Mouse (Mus musculus): Measurements from ENCODE around the gene Ntn1. TPM values are rescaled to one million over a fixed set of nuclear protein-coding genes. Genes with fewer than 3 reads are reported as not detected.

Ntn1 gene
- polyA plus RNA-seq, 1 experiment: 23.7 TPM

DNA sequence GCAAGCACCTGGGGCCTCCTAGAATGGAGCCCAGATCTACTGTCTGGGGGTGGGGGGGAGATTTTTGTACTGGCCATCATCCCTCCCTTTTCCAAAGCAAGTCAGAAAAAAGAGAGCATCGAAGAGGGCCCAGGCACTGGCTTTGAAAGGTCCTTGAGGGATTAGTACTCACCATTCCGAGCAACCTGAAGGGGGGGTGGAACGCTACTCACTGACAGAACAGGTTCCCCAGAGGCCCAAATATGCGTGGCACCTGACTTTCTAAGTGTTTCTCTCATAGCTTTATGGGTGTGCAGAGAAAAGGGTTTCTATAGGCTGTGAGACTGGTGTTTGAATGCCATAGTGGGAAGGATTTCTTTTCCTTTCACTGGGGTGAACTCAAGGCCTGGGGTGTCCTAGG is 142.1 kb downstream of the Ntn1 start:
- H3K4me1 ChIP-seq (ENCODE audit: control insufficient read depth, insufficient read depth, insufficient read length, low read length): no peaks in the 10 kb centered on the region
- H3K27me3 ChIP-seq (ENCODE audit: control insufficient read depth, insufficient read depth, low read length): no peaks in the 10 kb centered on the region
- no peak overlapping the region for H3K4me3 ChIP-seq (ENCODE audit: low read depth, low read length)
- 70% methylated on average over 4 of the region's 4 CpGs for WGBS
- H3K27ac ChIP-seq (ENCODE audit: insufficient read depth, low read depth, low read length): no peak overlapping the region
- H3K36me3 ChIP-seq (ENCODE audit: control insufficient read depth, insufficient read depth, low read length): no peaks in the 10 kb centered on the region
- no peak for TF ChIP-seq CTCF (IDR thresholded peaks at IDR 0.05; ENCODE audit: extremely low read depth, insufficient read length, insufficient replicate concordance, low read depth, low read length)
- no peak for TF ChIP-seq POLR2A (IDR thresholded peaks at IDR 0.05; ENCODE audit: low read depth, low read length)

DNA sequence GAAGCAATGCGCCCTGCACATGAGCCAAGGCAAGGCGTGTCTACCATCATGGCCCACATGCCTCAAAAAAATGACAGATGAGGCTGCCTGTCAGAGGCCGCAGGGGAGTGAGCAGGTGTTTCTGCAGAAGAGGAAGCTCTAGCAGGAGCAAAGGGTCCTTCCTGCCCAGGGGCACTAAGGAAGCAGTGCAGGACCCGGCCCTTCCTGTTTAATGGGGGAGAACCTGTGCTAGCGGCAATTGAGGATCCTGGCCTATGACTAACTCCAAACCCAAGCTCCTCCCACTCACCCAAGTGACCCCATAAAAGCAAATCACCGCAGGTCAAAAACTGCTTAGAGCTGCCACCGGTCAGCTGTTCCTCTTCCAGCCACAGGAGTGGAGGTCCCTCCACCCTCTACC is 147.1 kb downstream of the Ntn1 start:
- WGBS: 66% methylated on average over 7 of the region's 7 CpGs
- H3K4me1 ChIP-seq (ENCODE audit: control insufficient read depth, insufficient read depth, insufficient read length, low read length): no peaks in the 10 kb centered on the region
- H3K27me3 ChIP-seq (ENCODE audit: control insufficient read depth, insufficient read depth, low read length): no peaks in the 10 kb centered on the region
- no peak overlapping the region for H3K4me3 ChIP-seq (ENCODE audit: low read depth, low read length)
- H3K27ac ChIP-seq (ENCODE audit: insufficient read depth, low read depth, low read length): no peak overlapping the region
- TF ChIP-seq CTCF (IDR thresholded peaks at IDR 0.05; ENCODE audit: extremely low read depth, insufficient read length, insufficient replicate concordance, low read depth, low read length) (no peak), POLR2A (IDR thresholded peaks at IDR 0.05; ENCODE audit: low read depth, low read length) (no peak)
- H3K36me3 ChIP-seq (ENCODE audit: control insufficient read depth, insufficient read depth, low read length): no peaks in the 10 kb centered on the region

DNA sequence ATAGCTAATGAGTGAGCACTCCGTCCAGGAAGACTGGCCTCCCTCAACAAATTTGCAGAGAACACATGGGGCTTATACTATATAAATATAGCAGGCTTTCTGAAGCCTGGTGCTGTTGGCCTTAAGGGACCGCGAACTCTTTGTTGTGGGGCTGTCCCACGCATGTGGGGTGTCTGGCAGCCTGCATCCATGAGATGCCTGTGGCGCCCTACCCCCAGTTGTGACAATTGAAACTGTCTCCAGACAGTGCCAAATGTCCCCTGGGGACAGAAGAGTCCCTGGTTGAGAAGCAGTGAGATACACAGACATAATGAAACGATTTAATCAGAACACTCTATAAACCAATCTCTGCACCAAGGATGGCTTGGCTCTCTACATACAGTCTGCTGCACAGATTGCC is 150.5 kb downstream of the Ntn1 start:
- H3K4me1 ChIP-seq (ENCODE audit: control insufficient read depth, insufficient read depth, insufficient read length, low read length): no peaks in the 10 kb centered on the region
- WGBS: 81% methylated on average over 6 of the region's 6 CpGs

DNA sequence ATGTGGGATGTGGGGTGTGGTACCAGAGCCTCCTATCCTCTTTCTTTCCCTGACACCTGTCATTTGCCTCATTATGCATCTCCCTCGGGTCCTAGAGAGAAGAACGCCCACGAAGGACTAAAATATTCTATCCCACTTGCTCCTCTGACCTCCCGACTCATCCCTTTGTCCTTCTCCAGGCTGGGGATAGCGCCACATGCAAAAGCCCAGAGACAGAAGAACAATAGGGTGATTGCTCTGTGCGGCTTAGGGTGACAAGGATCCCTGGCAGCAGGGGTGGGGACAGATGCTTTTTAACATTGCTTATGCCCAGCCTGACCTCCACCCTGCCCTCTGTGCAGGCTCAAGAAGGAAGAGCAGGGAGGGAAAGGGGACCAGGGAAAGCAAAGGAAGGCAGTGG is 152.7 kb downstream of the Ntn1 start:
- no peak overlapping the region for H3K4me3 ChIP-seq (ENCODE audit: low read depth, low read length)
- no peaks in the 10 kb centered on the region for H3K4me1 ChIP-seq (ENCODE audit: control insufficient read depth, insufficient read depth, insufficient read length, low read length)
- TF ChIP-seq CTCF (IDR thresholded peaks at IDR 0.05; ENCODE audit: extremely low read depth, insufficient read length, insufficient replicate concordance, low read depth, low read length): no peak
- TF ChIP-seq POLR2A (IDR thresholded peaks at IDR 0.05; ENCODE audit: low read depth, low read length): no peak
- WGBS: 59% methylated on average over 6 of the region's 6 CpGs
- H3K27me3 ChIP-seq (ENCODE audit: control insufficient read depth, insufficient read depth, low read length): no peaks in the 10 kb centered on the region
- H3K36me3 ChIP-seq (ENCODE audit: control insufficient read depth, insufficient read depth, low read length): no peaks in the 10 kb centered on the region
- H3K27ac ChIP-seq (ENCODE audit: insufficient read depth, low read depth, low read length): no peak overlapping the region

More for the DNA sequence above, 150.5 kb downstream of the Ntn1 start:
- no peak overlapping the region for H3K4me3 ChIP-seq (ENCODE audit: low read depth, low read length)
- H3K27me3 ChIP-seq (ENCODE audit: control insufficient read depth, insufficient read depth, low read length): no peaks in the 10 kb centered on the region
- no peak overlapping the region for H3K27ac ChIP-seq (ENCODE audit: insufficient read depth, low read depth, low read length)
- H3K36me3 ChIP-seq (ENCODE audit: control insufficient read depth, insufficient read depth, low read length): no peaks in the 10 kb centered on the region
- TF ChIP-seq POLR2A (IDR thresholded peaks at IDR 0.05; ENCODE audit: low read depth, low read length) (no peak), CTCF (IDR thresholded peaks at IDR 0.05; ENCODE audit: extremely low read depth, insufficient read length, insufficient replicate concordance, low read depth, low read length) (no peak)

DNA sequence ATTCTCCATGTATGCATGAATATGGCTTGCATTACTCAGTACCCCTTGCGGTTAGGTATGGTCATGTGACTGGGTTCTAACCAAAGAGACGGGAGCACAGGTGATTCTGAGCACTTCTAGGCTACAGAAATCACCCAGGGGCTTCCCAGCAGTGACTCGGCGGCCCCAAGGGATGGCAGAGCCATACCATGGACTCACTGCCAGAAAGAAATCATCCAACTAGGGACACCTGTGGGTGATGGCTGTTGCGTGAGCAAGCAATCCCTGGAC is 155.7 kb downstream of the Ntn1 start:
- no peaks in the 10 kb centered on the region for H3K36me3 ChIP-seq (ENCODE audit: control insufficient read depth, insufficient read depth, low read length)
- WGBS: 76% methylated on average over 5 of the region's 5 CpGs

DNA sequence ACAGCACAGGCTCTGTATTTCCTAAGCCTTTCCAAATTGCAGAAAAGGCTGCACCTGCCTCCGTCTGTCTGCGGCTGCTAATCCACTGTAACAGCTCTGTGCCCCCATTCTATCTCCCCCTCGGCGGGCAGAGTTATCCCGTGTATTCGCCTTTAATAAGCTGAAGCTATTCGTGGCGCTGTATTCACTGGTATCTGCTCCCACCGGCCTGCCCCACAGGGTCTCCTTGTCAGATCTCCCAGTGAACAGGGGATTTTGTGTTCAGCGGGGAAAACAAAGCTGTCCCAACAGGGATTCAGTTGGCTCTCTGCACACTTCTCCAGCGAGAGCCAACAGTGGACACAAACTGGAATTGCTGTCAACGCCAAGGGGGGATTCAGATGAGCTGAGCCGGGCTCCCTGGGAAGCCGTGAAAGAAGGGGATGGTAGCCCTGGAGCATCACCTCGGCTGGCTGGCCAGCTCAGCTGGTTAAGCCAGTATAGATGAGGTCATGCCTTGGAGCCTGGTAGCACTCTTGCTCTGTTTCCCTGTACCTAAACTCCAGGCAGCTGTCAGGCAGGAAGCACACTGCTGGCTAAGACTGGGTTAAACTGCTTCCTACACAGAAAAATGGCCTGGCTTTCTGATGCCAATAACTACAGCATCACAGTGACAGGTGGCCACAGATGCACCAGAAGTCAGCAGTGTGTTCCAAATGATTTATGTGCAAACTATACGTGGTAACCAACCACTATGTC is 156.2 kb downstream of the Ntn1 start:
- TF ChIP-seq POLR2A (IDR thresholded peaks at IDR 0.05; ENCODE audit: low read depth, low read length): no peak
- no peak for TF ChIP-seq CTCF (IDR thresholded peaks at IDR 0.05; ENCODE audit: extremely low read depth, insufficient read length, insufficient replicate concordance, low read depth, low read length)
- Histone ChIP-seq H3K4me1 (ENCODE audit: control insufficient read depth, insufficient read depth, insufficient read length, low read length) (no peaks in the 10 kb centered on the region), H3K27ac (ENCODE audit: insufficient read depth, low read depth, low read length) (no peak overlapping the region), H3K36me3 (ENCODE audit: control insufficient read depth, insufficient read depth, low read length) (no peaks in the 10 kb centered on the region), H3K27me3 (ENCODE audit: control insufficient read depth, insufficient read depth, low read length) (no peaks in the 10 kb centered on the region), H3K4me3 (ENCODE audit: low read depth, low read length) (no peak overlapping the region)
- 83% methylated on average over 16 of the region's 16 CpGs for WGBS

More for the DNA sequence above, 155.7 kb downstream of the Ntn1 start:
- H3K4me1 ChIP-seq (ENCODE audit: control insufficient read depth, insufficient read depth, insufficient read length, low read length): no peaks in the 10 kb centered on the region
- H3K4me3 ChIP-seq (ENCODE audit: low read depth, low read length): no peak overlapping the region
- no peak for TF ChIP-seq CTCF (IDR thresholded peaks at IDR 0.05; ENCODE audit: extremely low read depth, insufficient read length, insufficient replicate concordance, low read depth, low read length)
- no peak for TF ChIP-seq POLR2A (IDR thresholded peaks at IDR 0.05; ENCODE audit: low read depth, low read length)
- H3K27ac ChIP-seq (ENCODE audit: insufficient read depth, low read depth, low read length): no peak overlapping the region
- no peaks in the 10 kb centered on the region for H3K27me3 ChIP-seq (ENCODE audit: control insufficient read depth, insufficient read depth, low read length)

DNA sequence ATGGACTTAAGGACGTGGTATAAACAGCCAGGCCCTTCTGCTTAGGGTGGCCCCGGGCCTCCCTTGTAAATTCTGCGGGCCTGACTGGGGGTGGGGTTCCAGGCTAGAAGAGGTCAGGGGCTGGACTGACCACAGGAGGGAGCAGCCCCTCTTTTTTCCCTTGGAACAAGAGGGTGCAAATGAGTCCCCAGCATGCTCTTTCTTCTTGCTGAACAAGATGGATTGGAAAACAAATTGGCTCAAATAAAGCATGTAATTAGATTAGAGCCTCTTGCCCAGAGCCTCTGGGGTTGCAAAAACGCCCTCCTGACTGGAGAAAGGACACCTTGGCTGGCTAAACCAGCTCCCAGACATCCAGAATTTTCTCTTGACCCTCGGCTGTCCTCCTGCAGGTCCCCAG is 160.9 kb downstream of the Ntn1 start:
- H3K4me1 ChIP-seq (ENCODE audit: control insufficient read depth, insufficient read depth, insufficient read length, low read length): no peaks in the 10 kb centered on the region
- H3K27me3 ChIP-seq (ENCODE audit: control insufficient read depth, insufficient read depth, low read length): no peaks in the 10 kb centered on the region
- 54% methylated on average over 5 of the region's 5 CpGs for WGBS
- H3K36me3 ChIP-seq (ENCODE audit: control insufficient read depth, insufficient read depth, low read length): no peaks in the 10 kb centered on the region
- TF ChIP-seq POLR2A (IDR thresholded peaks at IDR 0.05; ENCODE audit: low read depth, low read length) (no peak), CTCF (IDR thresholded peaks at IDR 0.05; ENCODE audit: extremely low read depth, insufficient read length, insufficient replicate concordance, low read depth, low read length) (no peak)
- no peak overlapping the region for H3K27ac ChIP-seq (ENCODE audit: insufficient read depth, low read depth, low read length)
- no peak overlapping the region for H3K4me3 ChIP-seq (ENCODE audit: low read depth, low read length)

All from small intestine, adult 2 months (tissue).